Mouse (Mus musculus): ENCODE measurements around the gene Rapgef6.

Rapgef6 gene

GRCm38 (mm10) chr11:54695951-54696350, 173.3 kb downstream of the Rapgef6 start:
- no peak for DNase-seq

DNA sequence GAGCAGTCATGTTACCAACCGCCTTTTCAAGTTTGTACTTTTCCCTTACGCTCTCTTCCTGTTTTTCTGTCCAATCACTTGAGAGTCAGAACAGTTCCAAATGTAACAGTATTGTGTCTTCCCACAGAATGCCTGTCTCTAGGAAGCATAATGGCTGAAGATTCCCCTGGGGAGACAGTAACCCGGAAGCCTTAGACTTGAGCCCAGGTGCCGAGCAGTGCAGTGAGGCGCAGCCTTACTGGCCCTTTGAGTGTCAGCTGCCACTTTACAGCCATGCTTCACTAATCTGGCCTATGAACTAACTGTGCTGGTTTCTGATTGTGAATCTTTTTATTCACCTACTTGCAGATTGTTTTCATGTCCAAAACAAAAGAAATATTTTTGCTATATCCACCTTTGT, 175.0 kb downstream of the Rapgef6 start:
- DNase-seq, result no peak

- DNase-seq, result no peak
Measured at GRCm38 (mm10) chr11:54698636-54699035, 176.0 kb downstream of the Rapgef6 start.

DNA sequence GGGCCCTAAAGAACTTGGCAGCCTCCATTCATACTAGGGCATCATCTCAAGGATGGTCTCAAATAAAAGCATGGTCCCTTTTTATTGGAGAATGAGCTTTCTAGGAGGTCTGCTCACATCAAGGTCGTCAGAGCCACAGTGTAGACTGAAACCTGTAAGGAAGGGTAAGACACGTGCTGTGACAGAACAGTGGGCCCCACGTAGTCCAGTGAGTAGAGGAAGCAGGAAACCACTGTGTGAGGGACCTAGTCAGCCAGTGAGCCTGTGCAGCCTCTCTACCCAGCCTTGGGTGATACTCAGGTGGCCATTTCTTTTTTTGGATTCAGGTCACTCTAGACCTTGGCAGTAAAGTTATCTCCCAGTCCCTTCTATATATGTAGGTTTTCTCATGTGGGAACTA, 177.3 kb downstream of the Rapgef6 start:
- no peak for DNase-seq

DNA sequence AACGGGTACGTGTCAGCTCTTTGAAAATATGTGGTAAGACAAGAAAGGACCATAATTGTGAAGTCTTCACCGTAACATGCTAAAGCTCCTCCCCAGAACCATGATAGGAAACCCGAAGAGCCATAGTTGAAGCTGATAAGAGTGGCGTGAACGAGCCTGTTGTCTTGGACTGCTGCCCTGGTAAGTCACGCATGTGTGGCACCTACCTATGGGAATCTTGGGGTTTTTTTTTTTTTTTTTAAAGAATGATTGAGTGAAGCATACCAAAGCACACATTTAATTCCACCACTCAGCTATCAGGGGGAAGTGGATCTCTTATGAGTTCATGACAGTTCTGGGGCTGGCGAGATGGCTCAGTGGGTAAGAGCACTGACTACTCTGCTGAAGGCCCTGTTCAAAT, 179.2 kb downstream of the Rapgef6 start:
- DNase-seq, result no peak

DNA sequence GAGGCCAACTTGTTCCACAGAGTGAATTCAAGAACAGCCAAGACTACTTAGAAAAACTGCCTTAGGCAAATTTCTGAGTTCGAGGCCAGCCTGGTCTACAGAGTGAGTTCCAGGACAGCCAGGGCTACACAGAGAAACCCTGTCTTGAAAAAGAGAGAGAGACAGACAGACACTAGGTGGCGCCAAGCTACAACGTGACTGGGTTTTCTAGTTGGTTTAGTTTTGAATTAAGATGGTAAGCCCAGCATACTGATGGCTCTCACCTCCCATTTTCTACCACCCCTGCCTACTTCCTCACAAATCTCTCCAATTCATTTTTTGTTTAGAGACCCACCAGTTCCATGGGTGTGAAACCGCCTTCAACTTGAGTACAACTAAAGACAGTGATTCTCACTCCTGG, 180.7 kb downstream of the Rapgef6 start:
- DNase-seq, result peak; percentile 77

DNA sequence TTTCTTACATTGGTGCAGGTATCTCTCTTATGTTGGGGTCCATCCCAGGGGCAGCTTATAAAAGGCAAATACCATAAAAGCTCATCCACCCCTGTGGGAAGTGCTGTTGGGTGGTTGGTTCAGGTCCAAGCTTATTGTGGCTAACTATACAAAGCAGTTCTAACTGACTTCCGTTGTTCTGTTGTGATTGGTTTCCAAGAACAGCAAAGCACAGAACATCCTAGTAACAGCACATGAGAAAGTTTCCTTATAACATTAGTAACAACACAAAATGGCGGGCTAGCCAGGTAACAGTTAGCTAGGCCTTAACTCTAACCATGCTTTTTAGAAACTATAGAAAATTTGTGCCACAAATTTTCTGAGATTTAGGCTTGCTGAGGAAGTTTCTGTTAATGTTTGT, 185.5 kb downstream of the Rapgef6 start:
- no peak for DNase-seq

DNA sequence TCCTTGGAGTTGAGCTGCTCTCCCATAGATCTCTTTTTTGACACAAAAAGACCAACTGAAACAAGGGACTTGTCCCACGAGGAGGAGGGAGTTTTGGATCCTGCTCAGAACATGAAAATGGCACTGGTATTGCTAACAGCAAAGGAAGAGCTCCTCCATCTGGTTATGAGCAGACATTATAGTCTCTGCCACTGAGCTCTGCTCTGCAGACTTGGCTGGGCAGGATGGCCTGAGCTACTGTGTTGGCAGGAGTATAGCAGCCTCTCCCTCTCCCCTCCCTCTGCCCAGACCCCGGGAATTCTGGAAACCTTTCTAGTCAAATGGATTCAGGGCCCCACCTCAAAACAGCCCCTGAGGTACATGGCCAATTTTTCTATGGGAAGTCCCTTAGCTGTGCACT, 187.0 kb downstream of the Rapgef6 start:
- no peak for DNase-seq

GRCm38 (mm10) chr11:54710512-54711293, 188.1 kb downstream of the Rapgef6 start:
- no peak for DNase-seq

GRCm38 (mm10) chr11:54712849-54713248, 190.2 kb downstream of the Rapgef6 start:
- no peak for DNase-seq

DNA sequence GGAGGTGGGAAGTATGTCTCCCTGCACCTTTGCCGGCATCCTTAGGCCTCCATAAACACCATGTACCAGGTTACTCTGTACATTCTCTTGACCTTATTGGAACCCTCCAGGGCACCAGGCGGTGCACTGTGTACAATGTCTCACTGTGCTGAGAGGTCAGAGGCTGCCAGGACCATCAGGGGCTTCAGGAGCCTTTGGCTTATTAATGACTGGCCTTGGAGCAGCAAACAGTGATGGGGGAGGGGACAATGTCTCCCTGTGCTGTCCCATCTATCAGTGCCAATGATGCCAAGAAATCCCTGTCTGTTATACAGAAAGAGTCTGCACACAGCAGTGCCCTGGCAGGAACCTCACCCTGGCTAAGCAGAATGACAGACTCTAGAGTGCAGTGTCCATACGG, 195.2 kb downstream of the Rapgef6 start:
- no peak for DNase-seq

GRCm38 (mm10) chr11:54718601-54719000, 196.0 kb downstream of the Rapgef6 start:
- no peak for DNase-seq

- DNase-seq, result no peak
Measured at GRCm38 (mm10) chr11:54722057-54722456, 199.4 kb downstream of the Rapgef6 start.

DNA sequence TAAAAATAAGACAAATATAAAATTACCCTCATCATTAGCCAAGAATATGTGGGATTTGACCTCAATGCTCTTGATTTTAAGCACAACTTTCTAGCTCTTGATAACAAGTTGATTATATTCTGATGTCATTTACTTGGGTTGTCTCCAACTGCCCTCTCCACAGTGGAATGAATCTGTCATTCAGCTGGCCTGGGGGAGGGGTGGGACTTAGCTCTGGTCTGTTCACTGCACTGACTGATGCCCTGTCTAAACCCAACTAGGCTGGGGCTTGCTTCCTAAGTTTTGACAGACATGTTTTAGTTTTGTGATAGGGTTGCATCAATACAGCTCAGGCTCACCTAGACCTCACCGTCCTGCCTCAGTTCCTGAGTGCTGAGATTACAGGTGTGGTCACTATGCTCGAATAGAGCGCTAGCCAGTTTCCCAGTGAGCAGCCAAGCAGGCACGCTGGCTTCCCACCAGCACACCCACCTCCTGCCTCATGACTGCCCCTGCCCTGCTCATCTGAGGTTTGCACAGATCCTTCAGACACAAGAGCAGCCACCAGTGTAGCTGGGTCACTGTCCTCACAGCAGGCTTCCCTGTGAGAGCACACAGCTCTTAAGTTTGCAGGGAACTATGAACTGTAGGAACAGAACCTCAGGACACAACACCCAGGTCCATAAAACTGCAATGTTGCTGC, 201.8 kb downstream of the Rapgef6 start:
- DNase-seq, result no peak

DNA sequence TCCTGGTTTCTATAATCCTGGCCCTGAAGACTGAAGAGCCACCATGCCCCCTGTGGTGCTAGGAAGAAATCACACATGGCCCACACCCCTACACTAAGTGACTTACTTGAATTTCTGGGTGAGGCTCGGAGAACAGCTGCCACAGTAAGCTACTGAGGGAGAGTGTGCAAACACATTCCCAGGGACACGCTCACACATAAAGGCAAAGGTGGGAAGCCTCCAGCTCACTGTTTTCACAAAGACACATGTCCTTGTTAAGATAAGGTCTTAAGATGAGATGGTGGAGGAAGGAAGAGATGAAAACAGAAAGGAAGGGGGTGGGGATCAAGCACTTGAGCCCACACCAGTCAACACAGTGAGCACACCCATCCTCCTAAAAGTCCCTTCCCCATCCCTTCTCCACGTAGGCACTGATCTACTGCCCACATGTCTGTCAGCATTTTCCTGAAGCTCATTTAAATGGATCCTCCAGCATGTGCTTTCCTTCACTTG, 204.0 kb downstream of the Rapgef6 start:
- no peak for DNase-seq

DNA sequence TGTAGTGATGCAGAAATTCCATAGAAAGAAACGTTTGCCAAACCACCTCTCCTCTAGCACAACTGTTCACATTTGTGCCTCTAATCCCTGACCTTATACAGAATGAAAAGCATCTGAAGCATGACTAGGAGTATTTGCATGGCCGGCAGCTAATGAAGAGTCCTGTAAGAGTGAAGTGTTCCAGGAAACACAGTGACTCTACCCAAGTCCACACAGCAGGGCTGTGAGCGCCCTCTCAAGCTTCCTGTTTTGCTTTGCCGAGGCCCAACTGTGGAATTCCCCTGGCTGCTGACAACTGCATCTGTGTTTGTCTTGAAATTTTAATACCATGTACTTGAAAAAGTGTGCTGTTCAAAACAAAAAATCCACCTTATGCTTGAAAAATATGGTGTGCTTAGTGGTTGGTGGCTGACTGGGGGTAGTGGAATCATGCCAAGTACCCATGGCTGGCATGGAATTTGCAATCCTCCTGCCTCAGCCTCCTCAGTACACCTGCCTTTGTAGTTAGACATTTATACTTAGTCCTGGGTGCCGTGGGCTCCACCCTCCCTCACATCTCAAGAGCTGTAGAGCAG, 204.8 kb downstream of the Rapgef6 start:
- no peak for DNase-seq

DNA sequence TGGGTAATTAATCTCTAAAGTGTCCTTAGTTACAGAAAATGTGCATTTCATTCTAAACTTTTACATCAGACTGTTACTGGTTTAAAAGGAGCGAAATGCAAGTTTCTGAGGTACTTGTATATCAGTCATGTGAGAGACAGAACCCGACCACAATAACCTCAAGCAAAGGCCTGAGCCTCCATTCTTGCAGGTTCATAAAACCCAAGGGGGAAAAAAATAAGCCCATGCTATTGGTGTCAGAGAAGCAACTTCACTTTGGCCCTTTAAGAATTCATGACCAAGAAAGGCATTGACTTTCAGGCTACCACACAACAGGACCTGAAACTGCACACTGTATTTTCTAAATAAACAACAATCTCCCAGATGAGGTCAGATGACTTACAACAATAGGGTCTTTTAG, 205.7 kb downstream of the Rapgef6 start:
- no peak for DNase-seq

DNA sequence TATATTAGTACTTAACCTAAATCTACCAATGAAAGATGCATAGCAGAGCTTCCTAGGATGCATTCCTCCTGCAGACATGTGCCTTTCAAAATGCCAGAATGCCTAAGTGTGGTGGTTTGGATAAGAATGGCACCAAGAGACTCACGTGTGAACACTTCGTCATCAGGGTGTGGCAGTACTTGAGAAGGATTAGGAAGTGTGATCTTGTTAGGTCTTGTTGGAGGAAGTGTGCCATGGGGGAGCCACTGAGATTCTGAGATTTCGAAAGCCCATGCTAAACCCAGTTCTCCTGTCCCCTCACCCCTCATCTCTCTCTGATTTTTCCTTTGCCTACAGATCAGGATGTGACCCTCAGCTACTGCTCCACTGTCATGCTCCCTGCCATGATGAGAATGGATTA, 206.7 kb downstream of the Rapgef6 start:
- DNase-seq, result no peak

DNA sequence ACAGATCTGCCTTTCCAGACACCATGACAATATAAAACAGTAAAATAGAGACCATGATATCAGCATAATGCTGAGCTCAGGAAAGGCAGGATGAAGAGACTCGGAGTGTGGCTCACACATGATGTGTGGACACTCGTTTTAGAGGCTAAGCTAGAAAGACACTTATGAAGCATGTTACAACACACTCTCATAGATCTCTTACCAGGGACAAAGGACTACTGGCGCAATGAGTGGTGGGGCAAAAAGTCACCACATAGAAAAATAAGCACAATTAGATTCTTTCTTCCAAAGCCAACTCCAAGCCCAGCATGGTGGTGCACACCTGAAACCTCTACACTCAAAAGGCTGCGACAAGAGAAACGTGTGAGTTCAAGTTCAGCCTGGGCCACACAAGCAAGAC, 208.3 kb downstream of the Rapgef6 start:
- DNase-seq, result no peak

GRCm38 (mm10) chr11:54731367-54731766, 208.7 kb downstream of the Rapgef6 start:
- DNase-seq, result no peak

- DNase-seq, result no peak
Measured at GRCm38 (mm10) chr11:54733546-54733945, 210.9 kb downstream of the Rapgef6 start.

DNA sequence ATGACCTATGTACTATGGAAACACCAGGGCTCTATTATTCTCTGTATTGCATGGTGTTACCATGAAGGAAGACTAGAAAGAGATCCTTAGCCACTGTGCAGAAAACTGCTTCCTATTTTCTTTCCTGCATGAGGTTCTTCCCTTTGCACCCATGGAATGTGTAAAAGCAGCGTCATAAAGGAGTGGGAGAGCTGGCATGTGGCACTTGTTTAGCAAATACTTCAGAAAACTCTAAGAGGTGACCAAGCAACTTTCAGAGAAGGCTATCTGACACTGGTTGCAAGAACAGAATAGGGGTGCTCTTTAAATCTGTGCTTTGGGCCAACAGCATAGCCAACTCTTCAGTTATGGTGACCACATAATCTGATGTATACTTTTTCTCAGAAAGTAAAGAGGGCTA, 212.5 kb downstream of the Rapgef6 start:
- DNase-seq, result no peak

- no peak for DNase-seq
Measured at GRCm38 (mm10) chr11:54736903-54737302, 214.3 kb downstream of the Rapgef6 start.

Data from right cerebral cortex, postnatal 14 days (tissue).